Mouse (Mus musculus) liver, postnatal 0 days (tissue): ENCODE measurements around the gene Msi2. TPM values are rescaled to one million over a fixed set of nuclear protein-coding genes. Genes with fewer than 3 reads are reported as not detected.
A peak's percentile ranks its signal among the peaks of the same experiment; 100 is the strongest.

ENCODE experiments used
- ATAC-seq: fragments of 200-750 bp; cut with Nextera tagmentation; 2 replicates; pipeline ENCODE4 v1.8.0; 2017; ENCODE audit warnings: mild to moderate bottlenecking, moderate library complexity
- DNase-seq: peaks from one replicate; pipeline ENCODE4 v3.0.0-alpha.2; 2016
- H3K27ac ChIP-seq: fragments of 300-500 bp; sonication (generic); 2 replicates; pipeline ENCODE4 v1.5.1; 2014; ENCODE audit warnings: antibody characterized with exemption, moderate library complexity, mild to moderate bottlenecking, low read depth
- H3K27me3 ChIP-seq: fragments of 300-500 bp; sonication (generic); 2 replicates; pipeline ENCODE4 v1.6.1; 2014; ENCODE audit warnings: low read length, control low read depth, mixed read lengths; ENCODE audit not compliant: insufficient read depth
- H3K36me3 ChIP-seq: fragments of 300-500 bp; sonication (generic); replicated peaks from 2 replicates; pipeline ENCODE4 v1.6.1; 2014; ENCODE audit warnings: mild to moderate bottlenecking, control low read depth, low read length, moderate library complexity, mixed read lengths; ENCODE audit not compliant: insufficient read depth
- H3K4me1 ChIP-seq: fragments of 300-500 bp; sonication (generic); 2 replicates; pipeline ENCODE4 v1.6.1; 2014; ENCODE audit warnings: antibody characterized with exemption, mild to moderate bottlenecking, control low read depth; ENCODE audit not compliant: insufficient read depth
- H3K4me2 ChIP-seq: fragments of 300-500 bp; sonication (generic); 2 replicates; pipeline ENCODE4 v1.6.1; 2014; ENCODE audit warnings: low read depth, mild to moderate bottlenecking, low read length, moderate library complexity, mixed read lengths
- H3K4me3 ChIP-seq: fragments of 300-500 bp; sonication (generic); 2 replicates; pipeline ENCODE4 v1.5.1; 2014; ENCODE audit warnings: low read depth, low read length
- H3K9ac ChIP-seq: fragments of 300-500 bp; sonication (generic); replicated peaks from 2 replicates; pipeline ENCODE4 v1.6.1; 2014; ENCODE audit warnings: mild to moderate bottlenecking, moderate library complexity
- H3K9me3 ChIP-seq: fragments of 300-500 bp; sonication (generic); 2 replicates; pipeline ENCODE4 v1.6.1; 2016; ENCODE audit warnings: mild to moderate bottlenecking, control low read depth, low read length, mixed read lengths
- CTCF ChIP-seq: sonication (generic); IDR thresholded peaks from 2 replicates; pipeline ENCODE4 v1.5.1; 2016; ENCODE audit warnings: antibody characterized with exemption, low read depth
- EP300 ChIP-seq: IDR thresholded peaks from 2 replicates; pipeline ENCODE4 v1.6.1; 2016; ENCODE audit warnings: antibody characterized with exemption, low read depth, mild to moderate bottlenecking
- WGBS: fragments of 180-500 bp; shearing (Covaris S2); extraction: QIAGEN DNeasy Blood & Tissue Kit; methylation state at CpG from one replicate; pipeline ENCODE4 v1.1.7; 2014; ENCODE audit not compliant: insufficient replicate concordance; 5-methylcytosine and 5-hydroxymethylcytosine counted together
- polyA plus RNA-seq: library from polyadenylated mRNA; unstranded; fragments of >200 nt; fragmentation: Nextera tagmentation; extraction: Ambion mirVana; gene quantifications from 2 replicates; pipeline ENCODE4 v1.2.1, GENCODE M21; 2015

Msi2 gene
- polyA plus RNA-seq, 1 experiment from 2014 or later = 3.7 TPM

- H3K27ac ChIP-seq = no peak overlapping the region
- 0 out of 2 replicates have a peak overlapping the region, but pooled peaks have one; percentile 6 for H3K4me2 ChIP-seq
- ATAC-seq = no peak
- H3K9ac ChIP-seq = no peak overlapping the region
- no peak for TF ChIP-seq CTCF
- TF ChIP-seq EP300 = no peak
- H3K36me3 ChIP-seq = no peaks in the 10 kb centered on the region
- WGBS = 76% methylated on average over 8 of the region's 8 CpGs
- no peak overlapping the region for H3K4me3 ChIP-seq
- DNase-seq = no peak
- H3K4me1 ChIP-seq = peaks cover 32% of the 10 kb centered on the region
- H3K27me3 ChIP-seq = no peaks in the 10 kb centered on the region
- H3K9me3 ChIP-seq = no peaks in the 10 kb centered on the region
Observed at GRCm38 (mm10) chr11:88631084-88631931, 87.0 kb downstream of the Msi2 start.

GRCm38 (mm10) chr11:88629619-88630018, 88.7 kb downstream of the Msi2 start:
- H3K9ac ChIP-seq = no peak overlapping the region
- no peak overlapping the region for H3K27ac ChIP-seq
- WGBS = 71% methylated on average over 4 of the region's 4 CpGs
- ATAC-seq = no peak
- no peaks in the 10 kb centered on the region for H3K9me3 ChIP-seq
- DNase-seq = no peak
- H3K27me3 ChIP-seq = no peaks in the 10 kb centered on the region
- H3K4me1 ChIP-seq = peaks cover 38% of the 10 kb centered on the region
- no peaks in the 10 kb centered on the region for H3K36me3 ChIP-seq
- no peak for TF ChIP-seq CTCF
- TF ChIP-seq EP300 = no peak
- no peak overlapping the region for H3K4me3 ChIP-seq
- no peak overlapping the region for H3K4me2 ChIP-seq

GRCm38 (mm10) chr11:88629165-88629564, 89.1 kb downstream of the Msi2 start:
- H3K4me3 ChIP-seq = no peak overlapping the region
- H3K27ac ChIP-seq = no peak overlapping the region
- no peaks in the 10 kb centered on the region for H3K36me3 ChIP-seq
- H3K9ac ChIP-seq = no peak overlapping the region
- H3K27me3 ChIP-seq = no peaks in the 10 kb centered on the region
- ATAC-seq (no peak), DNase-seq (no peak)
- TF ChIP-seq CTCF = no peak
- no peak for TF ChIP-seq EP300
- no peaks in the 10 kb centered on the region for H3K9me3 ChIP-seq
- 62% methylated on average over 4 of the region's 4 CpGs for WGBS
- H3K4me1 ChIP-seq = peaks cover 40% of the 10 kb centered on the region
- no peak overlapping the region for H3K4me2 ChIP-seq

GRCm38 (mm10) chr11:88628676-88629075, 89.6 kb downstream of the Msi2 start:
- 49% methylated on average over 3 of the region's 3 CpGs for WGBS
- H3K36me3 ChIP-seq = no peaks in the 10 kb centered on the region
- no peaks in the 10 kb centered on the region for H3K9me3 ChIP-seq
- H3K4me3 ChIP-seq = no peak overlapping the region
- no peak for ATAC-seq
- no peak overlapping the region for H3K9ac ChIP-seq
- H3K4me1 ChIP-seq = peaks cover 43% of the 10 kb centered on the region
- no peak for DNase-seq
- no peaks in the 10 kb centered on the region for H3K27me3 ChIP-seq
- no peak overlapping the region for H3K4me2 ChIP-seq
- H3K27ac ChIP-seq = no peak overlapping the region
- no peak for TF ChIP-seq CTCF

GRCm38 (mm10) chr11:88627327-88627726, 91.0 kb downstream of the Msi2 start:
- ATAC-seq (no peak; the same call in 1 of the 2 replicates), DNase-seq (no peak)
- H3K9ac ChIP-seq = no peak overlapping the region
- 40% methylated on average over 7 of the region's 7 CpGs for WGBS
- no peaks in the 10 kb centered on the region for H3K36me3 ChIP-seq
- no peaks in the 10 kb centered on the region for H3K27me3 ChIP-seq
- peaks cover 50% of the 10 kb centered on the region for H3K4me1 ChIP-seq
- no peak overlapping the region; the same call in 1 of the 2 replicates for H3K27ac ChIP-seq
- no peak overlapping the region for H3K4me2 ChIP-seq
- no peak for TF ChIP-seq EP300
- TF ChIP-seq CTCF = no peak
- H3K9me3 ChIP-seq = no peaks in the 10 kb centered on the region
- no peak overlapping the region for H3K4me3 ChIP-seq

- Histone ChIP-seq H3K4me3 (no peak overlapping the region), H3K36me3 (0 out of 2 replicates have a peak, but pooled peaks cover under 1% of the 10 kb centered on the region), H3K27ac (no peak overlapping the region; the same call in 1 of the 2 replicates), H3K9ac (no peak overlapping the region), H3K4me2 (no peak overlapping the region), H3K9me3 (no peaks in the 10 kb centered on the region), H3K4me1 (peaks cover 47% of the 10 kb centered on the region), H3K27me3 (no peaks in the 10 kb centered on the region)
- DNase-seq = no peak
- 74% methylated on average over 8 of the region's 8 CpGs for WGBS
- ATAC-seq = no peak
- TF ChIP-seq CTCF = no peak
- no peak for TF ChIP-seq EP300
Observed at GRCm38 (mm10) chr11:88626576-88626975, 91.7 kb downstream of the Msi2 start.
